Mouse (Mus musculus) heart, embryonic 11.5 days (tissue): ENCODE measurements around the gene Krt1. TPM values are rescaled to one million over a fixed set of nuclear protein-coding genes. Genes with fewer than 3 reads are reported as not detected.

Experiments
- microRNA-seq: library from miRNA; unstranded; fragments of <30 nt; microRNA quantifications from one replicate; pipeline ENCODE4, GENCODE M21; 2016; ENCODE audit warnings: borderline number of aligned reads
- polyA plus RNA-seq: library from polyadenylated mRNA; unstranded; fragments of >200 nt; fragmentation: Nextera tagmentation; extraction: Ambion mirVana; gene quantifications from 2 replicates; pipeline ENCODE4 v1.2.1, GENCODE M21; 2014

Krt1 gene
- polyA plus RNA-seq, 1 experiment from 2014 or later = 0.87 TPM

Small RNA genes lying within 50 kb of the gene (microRNA-seq; reads per million reads assigned to microRNA genes)
- not detected for gene Gm44356

Other genes starting within 250 kb of the Krt1 start
- gene Gm5414, start 222.6 kb downstream of the Krt1 start, polyA plus RNA-seq = not detected in 2 replicates
- not detected in 2 replicates for gene Gm5478, start 203.4 kb downstream of the Krt1 start, polyA plus RNA-seq
- not detected in 2 replicates for gene Krt6b, start 170.5 kb downstream of the Krt1 start, polyA plus RNA-seq
- gene Krt6a, start 156.5 kb downstream of the Krt1 start, polyA plus RNA-seq = not detected in 2 replicates
- 0.13 and 0.23 TPM in 2 replicates for gene Krt5, start 137.9 kb downstream of the Krt1 start, polyA plus RNA-seq
- not detected in 2 replicates for gene Krt71, start 107.7 kb downstream of the Krt1 start, polyA plus RNA-seq
- gene Krt72, start 64.3 kb downstream of the Krt1 start, polyA plus RNA-seq = not detected in 2 replicates
- not detected in 2 replicates for gene Krt73, start 48.4 kb downstream of the Krt1 start, polyA plus RNA-seq
- not detected in 2 replicates for gene Krt2, start 32.6 kb downstream of the Krt1 start, polyA plus RNA-seq
- gene Krt77, start 18.9 kb upstream of the Krt1 start, polyA plus RNA-seq = not detected in 2 replicates
- not detected in 2 replicates for gene Krt76, start 42.1 kb upstream of the Krt1 start, polyA plus RNA-seq
- 0.07 TPM in 1 of 2 replicates, not detected in the other for gene Krt4, start 73.9 kb upstream of the Krt1 start, polyA plus RNA-seq
- 1.2 and 1.7 TPM in 2 replicates for gene Krt79, start 89.5 kb upstream of the Krt1 start, polyA plus RNA-seq
- gene Krt78, start 103.5 kb upstream of the Krt1 start, polyA plus RNA-seq = not detected in 2 replicates
- 30.4 and 36.8 TPM in 2 replicates for gene Krt8, start 153.7 kb upstream of the Krt1 start, polyA plus RNA-seq
- 39.3 and 41.9 TPM in 2 replicates for gene Krt18, start 177.4 kb upstream of the Krt1 start, polyA plus RNA-seq
- gene Eif4b, start 223.0 kb upstream of the Krt1 start, polyA plus RNA-seq = 71.6 and 83.5 TPM in 2 replicates
- 25.0 and 25.4 TPM in 2 replicates for gene Tns2, start 249.6 kb upstream of the Krt1 start, polyA plus RNA-seq